Mouse (Mus musculus) limb, embryonic 13.5 days (tissue): ENCODE results near the gene Epb41l3. TPM values are rescaled to one million over a fixed set of nuclear protein-coding genes. Genes with fewer than 3 reads are reported as not detected.
"Not testable (repeated sequence)": the region's sequence is repeated elsewhere in the genome, so short reads cannot be mapped to it uniquely, and the experiment has no call there.

Experiments
- ATAC-seq: fragments of 200-750 bp; cut with Nextera tagmentation; 2 replicates; pipeline ENCODE4 v1.8.0; 2017; ENCODE audit warnings: low read depth, moderate number of reproducible peaks, moderate TSS enrichment; ENCODE audit not compliant: low FRiP score
- H3K27ac ChIP-seq: fragments of 300-500 bp; sonication (generic); 2 replicates; pipeline ENCODE4 v1.5.1; 2015; ENCODE audit warnings: inconsistent platforms, mild to moderate bottlenecking, moderate library complexity
- H3K27me3 ChIP-seq: fragments of 300-500 bp; sonication (generic); 2 replicates; pipeline ENCODE4 v1.6.1; 2015; ENCODE audit warnings: mild to moderate bottlenecking, inconsistent platforms
- H3K36me3 ChIP-seq: fragments of 300-500 bp; sonication (generic); 2 replicates; pipeline ENCODE4 v1.6.1; 2015; ENCODE audit warnings: inconsistent platforms, mild to moderate bottlenecking, moderate library complexity
- H3K4me1 ChIP-seq: fragments of 300-500 bp; sonication (generic); 2 replicates; pipeline ENCODE4 v1.6.1; 2015; ENCODE audit warnings: inconsistent platforms
- H3K4me2 ChIP-seq: fragments of 300-500 bp; sonication (generic); replicated peaks from 2 replicates; pipeline ENCODE4 v1.6.1; 2015; ENCODE audit warnings: inconsistent platforms, mild to moderate bottlenecking, moderate library complexity
- H3K4me3 ChIP-seq: fragments of 300-500 bp; sonication (generic); 2 replicates; pipeline ENCODE4 v1.5.1; 2015; ENCODE audit warnings: moderate library complexity, mild to moderate bottlenecking, inconsistent platforms
- H3K9ac ChIP-seq: fragments of 300-500 bp; sonication (generic); 2 replicates; pipeline ENCODE4 v1.6.1; 2015; ENCODE audit warnings: mild to moderate bottlenecking, inconsistent platforms
- H3K9me3 ChIP-seq: fragments of 300-500 bp; sonication (generic); 2 replicates; pipeline ENCODE4 v1.6.1; 2016; ENCODE audit warnings: inconsistent platforms
- WGBS: fragments of 180-500 bp; shearing (Covaris S2); methylation state at CpG from one replicate; pipeline ENCODE4 v1.1.7; 2015; 5-methylcytosine and 5-hydroxymethylcytosine counted together
- polyA plus RNA-seq: library from polyadenylated mRNA; unstranded; fragments of >200 nt; fragmentation: Nextera tagmentation; extraction: Ambion mirVana; gene quantifications from 2 replicates; pipeline ENCODE4 v1.2.1, GENCODE M21; 2015

Epb41l3 gene
- polyA plus RNA-seq, 1 experiment from 2014 or later: 154 TPM

DNA sequence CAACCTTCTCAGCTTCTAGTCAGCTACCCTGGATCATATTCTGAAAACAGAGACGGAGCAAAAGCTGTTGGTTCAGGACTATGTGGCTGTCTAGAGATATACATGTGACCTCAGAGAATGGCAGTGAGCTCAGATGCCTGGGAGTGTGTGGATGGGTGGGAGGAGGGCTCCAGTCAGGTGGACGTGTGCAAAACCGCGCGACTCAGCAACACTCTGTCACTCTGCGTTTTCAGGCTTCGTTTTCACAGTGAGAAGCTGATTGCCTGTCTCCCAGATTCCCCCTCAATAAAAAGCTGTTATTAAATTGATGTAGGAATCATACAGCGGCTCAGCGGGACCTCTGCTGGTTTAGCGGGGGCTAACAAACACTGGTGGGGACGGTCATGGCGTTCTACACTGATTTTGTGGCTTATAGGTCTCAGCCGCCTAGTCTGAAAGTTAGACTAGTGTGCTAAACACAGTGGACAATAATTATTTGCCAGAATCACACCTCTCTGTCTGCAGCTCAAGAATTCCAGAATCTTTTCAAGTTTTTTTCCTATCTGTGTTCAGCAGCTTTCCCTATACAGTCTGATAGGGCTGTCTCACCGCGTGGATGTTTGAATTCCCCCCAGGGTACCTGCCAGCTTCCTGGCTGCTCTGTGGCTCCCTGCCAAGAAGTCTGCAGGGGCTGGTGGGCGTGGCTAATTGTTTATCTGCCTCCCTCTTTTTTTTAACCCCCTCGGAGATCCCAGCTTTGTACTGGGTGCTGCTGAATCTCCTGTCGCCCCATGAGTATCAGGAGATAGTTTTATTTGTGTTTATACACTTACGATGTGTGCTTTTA is 45.3 kb downstream of the Epb41l3 start:
- peak; percentile 62 for ATAC-seq
- Histone ChIP-seq H3K4me3 (peak overlapping the region; percentile 28), H3K27me3 (peaks cover 3% of the 10 kb centered on the region; the same call in 1 of the 2 replicates), H3K36me3 (no peaks in the 10 kb centered on the region), H3K4me1 (peaks cover 25% of the 10 kb centered on the region), H3K4me2 (peak overlapping the region; percentile 62), H3K9me3 (no peaks in the 10 kb centered on the region), H3K27ac (no peak overlapping the region), H3K9ac (peak overlapping the region; percentile 4; the same call in 1 of the 2 replicates)
- 5% methylated on average over 19 of the region's 19 CpGs for WGBS

DNA sequence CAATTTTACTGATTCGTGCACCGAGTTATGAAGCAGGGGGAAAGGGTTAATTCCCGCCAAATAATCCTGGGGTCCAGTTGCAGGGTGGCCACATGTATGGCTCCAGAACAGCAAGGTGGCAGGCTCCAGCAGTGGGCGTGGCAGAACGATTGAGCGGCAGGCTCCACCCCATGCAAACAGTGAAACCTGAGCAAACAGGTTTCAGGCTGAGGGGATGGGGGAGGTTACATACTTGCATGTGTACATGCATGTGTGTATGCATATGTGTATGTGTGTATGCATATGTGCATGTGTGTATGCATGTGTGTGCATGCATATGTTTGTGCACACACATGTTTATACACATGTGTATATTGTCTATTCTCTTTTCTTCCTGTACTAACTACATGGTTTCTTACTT is 46.9 kb downstream of the Epb41l3 start:
- ATAC-seq: peak; percentile 49; the same call in 1 of the 2 replicates
- H3K4me3 ChIP-seq: peak overlapping the region; percentile 20; the same call in 1 of the 2 replicates

DNA sequence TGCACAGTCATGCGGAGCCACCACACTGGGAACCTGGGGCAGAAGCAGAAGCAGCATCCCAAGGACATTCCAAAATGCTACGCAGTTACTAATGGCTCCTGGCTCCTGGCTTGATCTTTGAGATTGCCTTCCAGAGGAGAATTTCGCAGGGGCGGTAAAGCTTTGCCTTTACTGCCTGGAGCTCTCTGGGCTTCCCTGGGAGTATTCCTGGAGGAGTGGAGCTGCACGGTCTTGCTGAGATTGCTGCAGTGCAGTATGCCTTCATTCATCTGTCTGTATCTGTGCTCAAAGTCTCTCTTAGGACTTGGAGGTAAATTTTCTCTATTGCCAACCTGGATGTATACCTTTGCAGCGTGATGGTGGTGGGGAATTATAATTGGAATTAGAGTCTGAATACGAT is 52.0 kb downstream of the Epb41l3 start:
- Histone ChIP-seq H3K4me1 (peaks cover 35% of the 10 kb centered on the region), H3K9ac (no peak overlapping the region), H3K36me3 (no peaks in the 10 kb centered on the region), H3K4me2 (no peak overlapping the region), H3K4me3 (no peak overlapping the region), H3K27ac (no peak overlapping the region), H3K27me3 (no peaks in the 10 kb centered on the region; the same call in 1 of the 2 replicates), H3K9me3 (no peaks in the 10 kb centered on the region)
- no peak for ATAC-seq
- WGBS: 58% methylated on average over 7 of the region's 7 CpGs

More for the DNA sequence above, 46.9 kb downstream of the Epb41l3 start:
- Histone ChIP-seq H3K4me1 (peaks cover 27% of the 10 kb centered on the region), H3K4me2 (peak overlapping the region; percentile 62)
- H3K9me3 ChIP-seq, H3K27me3 ChIP-seq, H3K36me3 ChIP-seq, H3K9ac ChIP-seq, H3K27ac ChIP-seq: not testable (repeated sequence)
- WGBS: 3% methylated on average over 6 of the region's 6 CpGs

DNA sequence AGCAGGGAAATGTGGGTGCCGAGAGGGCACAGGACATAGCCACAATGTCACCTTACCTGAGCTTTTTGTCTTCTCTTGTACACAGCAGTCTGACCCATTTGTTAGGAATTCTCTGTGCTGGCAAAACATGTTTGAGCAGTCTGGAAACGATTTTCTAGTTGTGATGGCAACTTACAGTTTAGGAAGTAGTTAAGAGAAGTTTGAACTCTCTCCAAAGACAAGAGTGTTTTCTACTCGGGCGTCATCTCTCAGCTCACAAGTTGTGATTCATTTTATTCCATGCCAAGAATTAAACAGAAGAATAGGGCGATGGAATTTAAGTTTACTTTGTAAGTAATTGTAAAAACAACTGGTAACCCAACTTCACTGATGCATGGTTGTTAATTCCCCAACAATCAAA is 52.5 kb downstream of the Epb41l3 start:
- no peaks in the 10 kb centered on the region for H3K27me3 ChIP-seq
- H3K4me1 ChIP-seq: peaks cover 30% of the 10 kb centered on the region
- WGBS: 42% methylated on average over 5 of the region's 5 CpGs
- no peak overlapping the region for H3K9ac ChIP-seq
- no peak for ATAC-seq
- no peak overlapping the region for H3K4me2 ChIP-seq
- H3K9me3 ChIP-seq: no peaks in the 10 kb centered on the region
- H3K4me3 ChIP-seq: no peak overlapping the region
- H3K27ac ChIP-seq: no peak overlapping the region
- no peaks in the 10 kb centered on the region for H3K36me3 ChIP-seq

DNA sequence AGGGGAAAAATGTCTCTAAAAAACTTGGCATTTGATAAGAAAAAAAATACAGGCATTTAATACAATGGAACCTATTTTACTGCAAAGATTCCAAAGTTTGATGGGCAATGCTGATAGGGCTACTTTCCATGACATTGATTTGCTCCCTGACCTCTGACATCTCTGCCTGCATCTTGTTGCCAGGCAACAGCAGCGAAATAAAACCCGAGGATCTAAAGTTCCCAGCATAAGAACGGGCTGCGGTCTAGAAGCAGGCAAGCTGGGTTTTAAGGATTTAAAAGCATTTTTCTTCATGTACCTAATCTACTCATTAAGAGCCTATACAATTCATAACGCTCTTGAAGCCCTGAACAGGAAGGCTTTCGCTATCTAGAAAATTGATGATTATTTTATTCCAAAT is 54.0 kb downstream of the Epb41l3 start:
- no peak for ATAC-seq
- 44% methylated on average over 6 of the region's 6 CpGs for WGBS
- H3K4me3 ChIP-seq: no peak overlapping the region

DNA sequence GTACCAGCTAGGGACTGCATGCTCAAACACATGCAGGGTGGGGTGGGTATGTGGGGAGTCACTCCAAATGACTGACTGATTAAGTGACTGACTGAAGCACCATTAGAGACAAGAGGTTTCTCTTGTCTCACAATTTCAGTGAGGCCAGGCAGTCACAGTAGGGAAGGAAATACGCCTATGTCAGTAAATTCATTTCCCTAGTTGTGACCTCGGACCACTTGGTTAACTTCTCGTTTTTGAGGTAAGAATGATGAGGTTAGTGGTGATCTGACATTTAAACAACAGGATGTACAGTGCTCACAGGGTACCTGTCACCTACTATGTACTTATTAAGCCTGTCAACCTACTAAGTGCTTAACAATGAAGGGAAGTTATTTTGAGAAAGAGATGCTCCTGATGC is 67.5 kb downstream of the Epb41l3 start:
- Histone ChIP-seq H3K36me3 (no peaks in the 10 kb centered on the region), H3K27ac (no peak overlapping the region), H3K4me2 (no peak overlapping the region), H3K9me3 (0 out of 2 replicates have a peak, but pooled peaks cover 4% of the 10 kb centered on the region), H3K4me3 (no peak overlapping the region), H3K9ac (no peak overlapping the region), H3K4me1 (no peaks in the 10 kb centered on the region), H3K27me3 (no peaks in the 10 kb centered on the region)
- ATAC-seq: no peak
- WGBS: 69% methylated on average over 3 of the region's 3 CpGs

More for the DNA sequence above, 54.0 kb downstream of the Epb41l3 start:
- no peak overlapping the region for H3K9ac ChIP-seq
- H3K27me3 ChIP-seq: no peaks in the 10 kb centered on the region
- H3K27ac ChIP-seq: no peak overlapping the region
- H3K4me1 ChIP-seq: peaks cover 30% of the 10 kb centered on the region
- no peaks in the 10 kb centered on the region for H3K36me3 ChIP-seq
- H3K9me3 ChIP-seq: no peaks in the 10 kb centered on the region
- no peak overlapping the region for H3K4me2 ChIP-seq

DNA sequence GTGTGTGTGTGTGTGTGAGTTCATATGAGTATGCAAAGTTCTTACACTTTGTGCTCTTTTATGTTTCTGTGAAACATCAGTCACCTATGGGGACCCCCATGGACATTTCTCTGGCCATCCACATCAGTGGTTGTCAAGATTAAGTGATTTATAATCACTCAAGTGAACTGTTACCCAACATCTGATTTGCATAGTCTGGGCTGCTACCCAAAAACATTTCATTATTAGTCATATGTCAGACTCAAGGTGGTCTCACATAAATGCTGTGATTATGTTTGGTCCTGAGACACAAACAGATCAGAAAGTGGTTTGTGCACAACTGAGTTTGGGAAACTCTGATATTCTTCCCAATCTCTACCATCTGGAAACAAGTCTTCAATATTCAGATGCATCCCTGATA is 75.3 kb downstream of the Epb41l3 start:
- Histone ChIP-seq H3K27me3 (no peaks in the 10 kb centered on the region), H3K9me3 (no peaks in the 10 kb centered on the region), H3K4me2 (no peak overlapping the region), H3K27ac (no peak overlapping the region), H3K4me3 (no peak overlapping the region), H3K9ac (no peak overlapping the region), H3K4me1 (peaks cover 6% of the 10 kb centered on the region; the same call in 1 of the 2 replicates), H3K36me3 (no peaks in the 10 kb centered on the region)
- no peak for ATAC-seq

DNA sequence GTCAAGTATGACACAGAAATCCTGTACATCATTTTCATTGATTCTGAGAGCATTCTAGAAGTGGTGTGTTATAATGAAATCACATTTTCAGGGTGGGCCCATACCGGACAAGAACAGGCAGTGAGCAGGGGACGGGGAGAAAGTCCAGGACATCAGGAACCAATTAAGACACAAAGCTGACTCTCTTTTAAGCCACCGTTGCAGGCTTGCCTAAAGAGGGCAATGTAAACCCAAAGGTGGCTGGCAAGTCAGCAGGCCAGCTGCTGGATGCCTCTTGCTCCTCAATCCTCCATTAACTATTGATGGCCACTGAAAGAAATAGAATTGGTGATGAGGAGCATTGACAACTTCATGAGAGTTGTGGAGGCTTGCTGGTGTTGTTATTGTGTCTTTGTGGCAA is 75.8 kb downstream of the Epb41l3 start:
- H3K27me3 ChIP-seq: no peaks in the 10 kb centered on the region
- H3K36me3 ChIP-seq: no peaks in the 10 kb centered on the region
- H3K4me1 ChIP-seq: peaks cover 9% of the 10 kb centered on the region; the same call in 1 of the 2 replicates
- no peak overlapping the region for H3K27ac ChIP-seq
- no peak overlapping the region for H3K9ac ChIP-seq
- no peak overlapping the region for H3K4me3 ChIP-seq
- no peak overlapping the region for H3K4me2 ChIP-seq
- no peak for ATAC-seq
- WGBS: 8% methylated on average over 3 of the region's 3 CpGs
- no peaks in the 10 kb centered on the region for H3K9me3 ChIP-seq

DNA sequence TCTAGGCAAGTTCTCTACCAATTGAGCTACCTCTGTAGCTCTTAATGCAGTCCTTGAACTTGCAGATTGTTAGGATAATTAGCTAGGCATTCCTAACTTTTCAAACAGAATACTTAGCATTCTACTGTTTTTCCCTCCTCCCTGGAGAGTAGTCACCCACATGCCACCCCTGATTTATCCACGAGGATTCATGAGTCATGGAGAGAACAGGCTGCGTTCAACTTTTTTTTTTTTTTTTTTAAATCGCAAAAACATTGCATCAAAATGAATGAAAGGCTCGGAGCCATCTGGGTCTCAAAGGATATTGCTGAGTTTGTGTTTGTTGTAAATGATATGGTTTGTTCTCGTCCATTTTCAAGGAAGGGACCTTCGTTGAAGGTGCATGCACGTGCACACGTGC is 79.6 kb downstream of the Epb41l3 start:
- Histone ChIP-seq H3K9ac (no peak overlapping the region), H3K27me3 (no peaks in the 10 kb centered on the region), H3K4me1 (peaks cover 23% of the 10 kb centered on the region), H3K4me2 (no peak overlapping the region), H3K27ac (no peak overlapping the region), H3K9me3 (no peaks in the 10 kb centered on the region), H3K4me3 (no peak overlapping the region), H3K36me3 (no peaks in the 10 kb centered on the region)
- 77% methylated on average over 8 of the region's 8 CpGs for WGBS
- ATAC-seq: no peak

DNA sequence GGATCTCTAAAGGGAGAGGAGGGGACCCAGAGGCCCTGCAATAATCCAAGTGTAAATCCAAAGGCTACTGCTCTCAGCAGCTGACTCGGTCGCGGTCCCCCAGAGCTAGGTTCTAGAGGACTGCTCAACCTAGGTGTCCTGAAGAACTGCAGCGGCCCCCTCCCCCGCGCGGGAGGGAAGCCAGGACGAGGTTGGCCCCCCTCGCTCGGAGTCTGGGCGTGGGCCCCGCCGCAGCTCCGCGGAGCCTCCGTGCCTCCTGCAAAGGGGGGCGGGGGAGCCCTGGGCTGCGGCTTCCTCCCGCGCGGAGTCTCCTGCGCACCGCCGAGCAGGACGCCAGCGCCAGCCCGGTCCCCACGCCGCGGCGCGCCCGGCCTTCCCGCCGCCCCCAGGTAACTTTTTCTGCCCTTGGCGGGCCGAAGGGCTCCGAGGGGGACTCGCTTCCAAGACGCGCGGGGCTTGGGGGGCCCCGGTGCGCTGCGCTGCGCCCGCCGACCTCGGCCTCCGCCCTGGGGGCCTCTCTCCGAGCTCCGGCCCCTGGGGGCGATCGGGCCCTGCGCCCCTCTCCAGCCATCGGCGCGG is 81.1 kb downstream of the Epb41l3 start:
- peak overlapping the region; percentile 91 for H3K9ac ChIP-seq
- H3K4me2 ChIP-seq: peak overlapping the region; percentile 70
- no peaks in the 10 kb centered on the region for H3K9me3 ChIP-seq
- under 1% methylated on average over 55 of the region's 58 CpGs for WGBS
- no peaks in the 10 kb centered on the region for H3K27me3 ChIP-seq
- peak overlapping the region; percentile 69 for H3K4me3 ChIP-seq
- H3K36me3 ChIP-seq: no peaks in the 10 kb centered on the region
- ATAC-seq: peak; percentile 89
- H3K4me1 ChIP-seq: peaks cover 20% of the 10 kb centered on the region
- peak overlapping the region; percentile 94 for H3K27ac ChIP-seq

DNA sequence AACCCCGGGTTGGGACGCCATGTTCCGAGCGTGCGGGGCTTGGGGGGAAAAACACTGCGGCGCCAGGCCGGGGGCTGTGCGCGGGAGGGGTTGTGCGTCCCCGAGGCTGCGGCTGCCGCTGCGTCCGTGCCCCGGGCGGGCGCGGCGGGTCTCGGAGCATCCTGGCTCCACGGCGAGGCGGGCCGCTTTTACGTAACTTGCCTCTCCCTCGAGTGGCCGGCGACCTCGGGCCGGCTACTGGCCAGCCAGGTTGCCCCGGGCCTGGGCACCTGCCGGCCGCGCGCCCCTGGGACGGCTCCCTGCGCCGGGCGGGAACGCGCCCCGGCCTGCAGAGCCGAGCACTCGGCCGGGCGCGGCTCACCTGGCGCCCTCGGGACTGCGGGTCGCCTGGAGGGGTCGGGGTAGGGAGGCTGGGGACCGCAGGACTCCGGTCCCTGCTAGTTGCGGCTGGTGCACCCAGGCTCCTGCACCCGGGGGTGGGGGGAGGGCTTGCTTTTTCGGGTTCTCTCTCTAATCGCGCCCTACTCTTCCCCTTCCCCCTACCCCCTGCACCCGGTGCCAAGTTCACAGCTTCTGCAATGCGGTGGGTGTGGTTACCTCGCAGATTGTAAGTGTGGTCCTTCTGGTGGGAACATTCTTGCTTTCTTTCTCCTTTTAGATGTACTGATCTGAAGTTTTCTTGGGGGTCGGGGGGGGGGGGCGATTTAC is 81.8 kb downstream of the Epb41l3 start:
- Histone ChIP-seq H3K4me2 (peak overlapping the region; percentile 70), H3K4me3 (peak overlapping the region; percentile 69), H3K9ac (peak overlapping the region; percentile 91), H3K27ac (peak overlapping the region; percentile 94), H3K36me3 (no peaks in the 10 kb centered on the region), H3K4me1 (peaks cover 23% of the 10 kb centered on the region), H3K27me3 (no peaks in the 10 kb centered on the region), H3K9me3 (no peaks in the 10 kb centered on the region)
- peak; percentile 78 for ATAC-seq
- under 1% methylated on average over 65 of the region's 66 CpGs for WGBS

DNA sequence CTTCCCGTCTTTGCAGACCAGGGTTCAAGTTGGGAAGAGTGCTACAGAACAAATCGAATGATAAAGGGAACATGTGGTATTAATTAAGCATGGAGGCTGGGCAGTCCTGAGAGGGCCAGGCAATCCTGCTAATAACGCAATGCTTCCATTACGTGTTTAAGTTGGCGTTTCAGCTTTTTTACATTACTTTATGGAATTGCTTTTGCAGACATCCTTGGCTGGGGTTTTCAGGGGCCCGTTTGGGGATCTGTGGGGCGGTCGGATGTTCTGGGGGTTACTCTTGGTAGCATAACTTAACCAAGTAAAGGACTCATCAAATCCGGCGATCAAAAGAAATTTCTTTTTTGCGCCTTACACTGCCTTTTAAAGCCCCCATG is 82.3 kb downstream of the Epb41l3 start:
- Histone ChIP-seq H3K4me3 (peak overlapping the region; percentile 69), H3K4me1 (peaks cover 23% of the 10 kb centered on the region), H3K27ac (peak overlapping the region; percentile 94), H3K9me3 (no peaks in the 10 kb centered on the region), H3K9ac (peak overlapping the region; percentile 91), H3K27me3 (no peaks in the 10 kb centered on the region), H3K36me3 (no peaks in the 10 kb centered on the region), H3K4me2 (peak overlapping the region; percentile 70)
- WGBS: 2% methylated on average over 11 of the region's 11 CpGs
- ATAC-seq: peak; percentile 55; the same call in 1 of the 2 replicates
